Mouse (Mus musculus): ENCODE results near the gene Pidd1.
"Not testable (repeated sequence)": the region's sequence is repeated elsewhere in the genome, so short reads cannot be mapped to it uniquely, and the experiment has no call there.

The Pidd1 gene

DNA sequence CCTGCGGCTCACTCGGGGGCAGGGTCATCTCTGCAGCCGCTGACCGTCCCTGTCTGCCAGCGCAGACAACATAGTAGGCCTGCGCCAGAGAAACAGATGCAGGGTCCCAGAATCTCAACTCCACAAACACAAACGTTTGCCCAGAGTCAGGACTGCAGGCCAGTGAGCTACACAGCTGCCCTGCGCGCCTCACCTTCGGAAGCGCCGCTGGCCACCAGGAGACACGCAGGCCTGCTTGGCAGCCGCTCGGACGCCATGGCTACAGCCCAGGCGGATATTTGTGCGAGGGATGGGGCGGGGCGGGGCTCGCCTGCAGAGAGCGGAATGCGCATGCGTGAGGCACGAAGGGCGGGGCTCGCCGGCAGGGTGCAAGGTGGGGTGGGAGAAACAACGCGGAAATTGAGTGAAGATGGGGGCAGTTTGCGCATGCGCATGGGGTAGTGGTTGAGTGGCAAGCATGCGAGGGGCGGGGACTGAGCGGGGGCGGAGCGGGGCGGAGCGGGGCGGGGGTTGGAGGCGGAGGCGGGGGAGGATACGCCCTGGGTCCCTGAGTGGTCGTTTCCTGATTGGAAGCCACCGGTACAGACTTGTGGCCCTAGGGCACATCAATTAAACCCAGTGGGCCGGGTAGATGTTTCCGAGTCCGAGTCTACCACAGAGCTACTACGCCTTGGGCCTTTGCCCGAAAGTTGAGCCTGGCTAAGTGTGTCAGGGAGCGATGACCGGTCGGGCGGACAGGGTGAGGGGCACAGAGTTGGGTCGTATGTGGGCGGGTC lies 29.8 kb downstream of the Pidd1 start, which contains the start of gene Gatd1:
Gene Gatd1, minus strand, starts transcription at position 328 of the 776 bp plus-strand sequence.
- peak; percentile 94 for DNase-seq (ENCODE audit: low spot score)

DNA sequence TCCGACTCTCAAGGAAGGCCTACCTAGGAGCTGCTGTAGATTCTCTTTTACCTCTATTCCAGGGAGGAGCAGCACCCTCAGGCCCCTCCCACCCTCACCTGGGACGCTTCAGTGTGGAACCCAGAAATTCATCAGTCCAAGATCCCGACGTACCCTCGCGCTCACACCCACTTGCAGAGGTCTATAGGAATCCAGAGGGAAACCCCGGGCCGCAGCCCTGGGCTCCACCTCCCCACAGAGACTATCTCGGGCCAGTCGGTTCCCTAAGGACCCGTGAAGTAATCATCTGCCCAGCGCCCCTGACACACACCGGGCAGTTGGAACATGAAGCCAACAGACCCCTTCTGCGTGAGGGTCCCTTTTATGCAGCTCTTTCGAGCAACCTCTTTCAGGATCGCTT lies 30.5 kb downstream of the Pidd1 start:
- DNase-seq (ENCODE audit: low spot score): no peak

GRCm38 (mm10) chr7:141411667-141412066 lies 32.2 kb downstream of the Pidd1 start:
- no peak for DNase-seq (ENCODE audit: low spot score)

DNA sequence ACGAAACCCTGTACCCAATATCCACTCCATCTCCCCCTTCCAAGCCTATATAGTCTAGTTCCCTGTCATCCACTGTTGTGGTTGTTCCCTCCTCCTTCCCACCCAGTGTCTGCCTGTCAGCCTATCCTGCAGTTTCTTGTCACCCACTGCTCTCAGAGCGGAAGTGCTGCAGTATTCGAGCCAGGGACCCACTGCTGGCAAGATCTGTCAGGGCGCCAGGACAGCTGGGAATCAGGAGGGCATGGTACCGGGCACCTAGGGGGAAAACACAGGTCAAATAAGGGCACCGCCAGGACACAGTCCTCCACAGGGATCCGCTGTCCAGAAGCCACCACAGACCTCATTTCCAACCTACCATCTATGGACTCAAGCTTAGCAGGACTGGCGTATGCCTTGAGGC lies 33.2 kb downstream of the Pidd1 start:
- no peak for DNase-seq (ENCODE audit: low spot score)

- peak; percentile 78 for DNase-seq (ENCODE audit: low spot score)
Observed at GRCm38 (mm10) chr7:141408833-141409232, 35.0 kb downstream of the Pidd1 start.

GRCm38 (mm10) chr7:141407670-141408069 lies 36.2 kb downstream of the Pidd1 start:
- DNase-seq (ENCODE audit: low spot score): not testable (repeated sequence)

- DNase-seq (ENCODE audit: low spot score): no peak
Observed at GRCm38 (mm10) chr7:141405466-141405865, 38.4 kb downstream of the Pidd1 start.

GRCm38 (mm10) chr7:141403305-141403704 lies 40.5 kb downstream of the Pidd1 start:
- no peak for DNase-seq (ENCODE audit: low spot score)

DNA sequence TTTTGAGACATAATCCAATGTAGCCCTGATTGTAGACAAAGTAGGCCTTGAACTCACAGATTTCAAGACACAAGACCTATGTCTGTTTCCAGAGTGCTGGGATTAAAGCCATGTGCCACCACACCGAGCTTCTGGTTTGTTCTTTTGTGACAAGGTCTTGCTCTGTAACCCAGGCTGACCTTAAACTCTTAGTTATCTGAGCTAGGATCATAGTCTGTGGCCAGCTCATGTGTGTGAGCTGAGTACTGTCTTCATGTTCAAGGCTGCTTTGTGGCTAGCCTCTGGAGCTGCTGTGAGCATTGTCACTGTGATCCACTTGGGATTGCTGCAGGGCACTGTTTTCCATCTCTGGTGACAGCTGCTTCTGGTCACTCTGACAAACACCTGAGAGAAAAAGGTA lies 48.5 kb downstream of the Pidd1 start:
- no peak for DNase-seq (ENCODE audit: low spot score)

GRCm38 (mm10) chr7:141394771-141395170 lies 49.1 kb downstream of the Pidd1 start:
- no peak for DNase-seq (ENCODE audit: low spot score)

DNA sequence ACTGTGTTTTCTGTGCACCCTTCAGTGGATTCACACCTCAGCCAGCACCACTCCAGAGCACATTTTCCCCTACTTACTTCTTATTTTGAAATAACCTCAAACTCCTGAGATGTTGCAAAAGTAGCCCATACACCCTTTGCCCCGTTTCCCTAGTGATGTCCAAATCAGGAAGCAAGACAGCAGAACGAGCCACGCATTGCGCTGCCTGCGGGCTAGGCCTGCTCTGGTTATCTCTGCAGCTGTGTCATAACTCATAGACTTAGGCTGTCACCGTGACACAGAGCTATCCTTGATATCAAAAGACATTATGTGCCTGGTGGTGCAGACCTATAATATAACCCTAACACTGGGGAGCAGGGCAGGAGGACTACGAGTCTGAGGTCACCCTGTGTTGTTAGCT lies 49.7 kb downstream of the Pidd1 start:
- DNase-seq (ENCODE audit: low spot score): no peak

DNA sequence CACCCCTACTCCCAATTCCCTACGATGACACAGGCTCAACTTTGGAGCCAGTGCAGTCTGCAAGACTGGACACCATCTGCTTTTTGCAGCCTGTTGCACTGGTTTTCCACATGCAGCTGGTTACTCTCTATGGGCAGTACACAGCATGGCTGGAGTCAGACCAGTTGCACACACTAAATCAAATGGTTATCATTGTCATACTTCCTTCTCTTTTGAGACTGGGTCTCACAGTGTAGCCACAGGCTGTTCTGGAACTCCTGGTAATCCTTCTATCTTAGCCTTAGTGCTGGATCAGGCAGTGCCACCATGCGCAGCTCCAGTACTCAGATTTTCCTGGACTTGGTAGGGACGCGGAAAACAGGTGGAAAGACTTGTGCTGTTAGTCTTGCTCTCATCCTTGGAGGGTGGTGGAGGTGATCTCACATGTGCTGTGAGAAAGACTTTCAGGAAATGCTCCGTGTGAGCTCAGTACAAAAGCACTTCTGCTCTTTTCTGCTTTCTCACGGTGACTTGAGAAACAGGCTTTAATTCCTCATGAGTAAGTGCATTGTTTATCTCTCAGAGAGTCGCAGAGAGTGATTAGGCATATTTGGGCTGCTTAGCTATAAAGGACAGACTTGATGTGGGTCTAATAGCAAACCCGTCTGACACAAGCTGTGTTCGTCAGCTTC lies 51.1 kb downstream of the Pidd1 start:
- no peak for DNase-seq (ENCODE audit: low spot score)

GRCm38 (mm10) chr7:141391625-141392551 lies 51.9 kb downstream of the Pidd1 start, which contains the start of gene Taldo1:
Gene Taldo1, plus strand, starts transcription at chr7:141392199.
- DNase-seq (ENCODE audit: low spot score): peak; percentile 95

GRCm38 (mm10) chr7:141390326-141391259 lies 53.2 kb downstream of the Pidd1 start:
- no peak for DNase-seq (ENCODE audit: low spot score)

DNA sequence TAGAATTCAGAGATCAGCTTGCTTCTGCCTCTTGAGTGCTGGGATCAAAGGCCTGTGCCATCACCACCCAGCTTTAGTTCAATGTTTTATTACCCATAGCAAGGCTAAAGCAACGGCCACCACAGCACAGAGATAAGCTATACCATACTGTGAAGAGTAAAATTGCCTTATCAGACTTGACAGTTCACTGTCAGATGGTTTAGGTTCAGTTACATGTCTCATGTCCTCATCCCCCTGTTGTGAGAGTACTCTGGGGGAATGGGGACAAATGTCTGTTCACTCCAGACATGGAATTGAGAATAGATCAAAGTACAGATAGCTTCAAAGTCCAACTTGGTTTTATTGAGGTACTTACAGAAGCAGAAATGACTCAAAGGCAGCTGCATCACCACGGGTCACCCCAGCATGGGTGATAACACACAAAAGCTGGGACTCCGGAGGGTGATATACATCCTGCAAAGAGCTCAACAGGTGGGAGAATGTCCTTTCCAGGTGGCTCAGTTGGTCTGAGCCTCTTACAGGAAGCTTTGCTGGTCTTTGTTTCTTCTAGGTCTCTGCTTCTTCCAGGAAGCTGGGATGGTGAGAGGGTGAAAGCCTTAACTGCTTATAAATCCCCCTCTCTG lies 55.2 kb downstream of the Pidd1 start:
- DNase-seq (ENCODE audit: low spot score): no peak
